Mouse (Mus musculus) neural tube, embryonic 13.5 days (tissue): ENCODE measurements around the gene Vsir. TPM values are rescaled to one million over a fixed set of nuclear protein-coding genes. Genes with fewer than 3 reads are reported as not detected.
A peak's percentile ranks its signal among the peaks of the same experiment; 100 is the strongest.

Experiments
- ATAC-seq: fragments of 200-750 bp; cut with Nextera tagmentation; 2 replicates; pipeline ENCODE4 v1.8.0; 2017; ENCODE audit warnings: low read depth, mild to moderate bottlenecking, moderate TSS enrichment, moderate library complexity
- H3K27ac ChIP-seq: fragments of 300-500 bp; sonication (generic); replicated peaks from 2 replicates; pipeline ENCODE4 v1.5.1; 2015; ENCODE audit warnings: moderate library complexity, mild to moderate bottlenecking, inconsistent platforms
- H3K27me3 ChIP-seq: fragments of 300-500 bp; sonication (generic); 2 replicates; pipeline ENCODE4 v1.6.1; 2015; ENCODE audit warnings: mild to moderate bottlenecking, inconsistent platforms
- H3K36me3 ChIP-seq: fragments of 300-500 bp; sonication (generic); 2 replicates; pipeline ENCODE4 v1.6.1; 2015; ENCODE audit warnings: mild to moderate bottlenecking, inconsistent platforms
- H3K4me1 ChIP-seq: fragments of 300-500 bp; sonication (generic); replicated peaks from 2 replicates; pipeline ENCODE4 v1.6.1; 2015; ENCODE audit warnings: inconsistent platforms
- H3K4me2 ChIP-seq: fragments of 300-500 bp; sonication (generic); 2 replicates; pipeline ENCODE4 v1.6.1; 2015; ENCODE audit warnings: inconsistent platforms, mild to moderate bottlenecking, moderate library complexity
- H3K4me3 ChIP-seq: fragments of 300-500 bp; sonication (generic); 2 replicates; pipeline ENCODE4 v1.5.1; 2015; ENCODE audit warnings: mild to moderate bottlenecking, inconsistent platforms
- H3K9ac ChIP-seq: fragments of 300-500 bp; sonication (generic); 2 replicates; pipeline ENCODE4 v1.6.1; 2015; ENCODE audit warnings: moderate library complexity, mild to moderate bottlenecking, inconsistent platforms
- H3K9me3 ChIP-seq: fragments of 300-500 bp; sonication (generic); 2 replicates; pipeline ENCODE4 v1.6.1; 2016; ENCODE audit warnings: inconsistent platforms
- WGBS: fragments of 180-500 bp; shearing (Covaris S2); methylation state at CpG from one replicate; pipeline ENCODE4 v1.1.7; 2015; 5-methylcytosine and 5-hydroxymethylcytosine counted together
- polyA plus RNA-seq: library from polyadenylated mRNA; unstranded; fragments of >200 nt; fragmentation: Nextera tagmentation; extraction: Ambion mirVana; gene quantifications from 2 replicates; pipeline ENCODE4 v1.2.1, GENCODE M21; 2015

Gene Vsir
- polyA plus RNA-seq, 1 experiment from 2014 or later = 3.0 TPM

- Histone ChIP-seq H3K4me3 (no peak overlapping the region), H3K36me3 (no peaks in the 10 kb centered on the region), H3K27ac (no peak overlapping the region), H3K4me1 (peaks cover 36% of the 10 kb centered on the region), H3K9me3 (no peaks in the 10 kb centered on the region), H3K9ac (no peak overlapping the region), H3K4me2 (no peak overlapping the region), H3K27me3 (no peaks in the 10 kb centered on the region)
- no peak for ATAC-seq
- WGBS = 85% methylated on average over 4 of the region's 4 CpGs
Observed at GRCm38 (mm10) chr10:60357441-60357840, 10.8 kb downstream of the Vsir start.

- H3K4me3 ChIP-seq = no peak overlapping the region
- ATAC-seq = no peak
- H3K9ac ChIP-seq = no peak overlapping the region
- 96% methylated on average over 14 of the region's 14 CpGs for WGBS
- H3K4me2 ChIP-seq = no peak overlapping the region
- H3K27me3 ChIP-seq = no peaks in the 10 kb centered on the region
- no peak overlapping the region for H3K27ac ChIP-seq
- H3K36me3 ChIP-seq = no peaks in the 10 kb centered on the region
- H3K9me3 ChIP-seq = no peaks in the 10 kb centered on the region
- peaks cover 40% of the 10 kb centered on the region for H3K4me1 ChIP-seq
Observed at GRCm38 (mm10) chr10:60357901-60358300, 11.2 kb downstream of the Vsir start.

GRCm38 (mm10) chr10:60358776-60359175 is 12.1 kb downstream of the Vsir start:
- Histone ChIP-seq H3K4me1 (peaks cover 36% of the 10 kb centered on the region), H3K4me3 (no peak overlapping the region)

GRCm38 (mm10) chr10:60361615-60362309 is 15.1 kb downstream of the Vsir start:
- ATAC-seq = no peak
- H3K9ac ChIP-seq = no peak overlapping the region
- H3K4me1 ChIP-seq = peaks cover 44% of the 10 kb centered on the region
- no peaks in the 10 kb centered on the region for H3K27me3 ChIP-seq
- peak overlapping the region; percentile 54; the same call in 1 of the 2 replicates for H3K27ac ChIP-seq
- H3K9me3 ChIP-seq = no peaks in the 10 kb centered on the region
- WGBS = 36% methylated on average over 12 of the region's 12 CpGs
- no peak overlapping the region for H3K4me2 ChIP-seq
- H3K4me3 ChIP-seq = no peak overlapping the region
- no peaks in the 10 kb centered on the region for H3K36me3 ChIP-seq

More at GRCm38 (mm10) chr10:60358776-60359175, 12.1 kb downstream of the Vsir start:
- Histone ChIP-seq H3K36me3 (no peaks in the 10 kb centered on the region), H3K9ac (no peak overlapping the region), H3K4me2 (no peak overlapping the region), H3K27ac (no peak overlapping the region), H3K27me3 (no peaks in the 10 kb centered on the region), H3K9me3 (no peaks in the 10 kb centered on the region)
- ATAC-seq = no peak
- 31% methylated on average over 4 of the region's 4 CpGs for WGBS

- no peak for ATAC-seq
- H3K27ac ChIP-seq = peak overlapping the region; percentile 54; the same call in 1 of the 2 replicates
- H3K4me1 ChIP-seq = peaks cover 43% of the 10 kb centered on the region
- H3K27me3 ChIP-seq = no peaks in the 10 kb centered on the region
- H3K9me3 ChIP-seq = no peaks in the 10 kb centered on the region
- H3K36me3 ChIP-seq = no peaks in the 10 kb centered on the region
- no peak overlapping the region for H3K4me2 ChIP-seq
- no peak overlapping the region for H3K4me3 ChIP-seq
- H3K9ac ChIP-seq = no peak overlapping the region
- 21% methylated on average over 2 of the region's 2 CpGs for WGBS
Observed at GRCm38 (mm10) chr10:60362310-60362628, 15.6 kb downstream of the Vsir start.

- Histone ChIP-seq H3K4me1 (peaks cover 39% of the 10 kb centered on the region), H3K4me2 (no peak overlapping the region), H3K36me3 (no peaks in the 10 kb centered on the region), H3K9ac (no peak overlapping the region), H3K4me3 (no peak overlapping the region), H3K27ac (no peak overlapping the region), H3K9me3 (no peaks in the 10 kb centered on the region), H3K27me3 (no peaks in the 10 kb centered on the region)
- no peak for ATAC-seq
- 66% methylated on average over 6 of the region's 6 CpGs for WGBS
Observed at GRCm38 (mm10) chr10:60363426-60363825, 16.8 kb downstream of the Vsir start.

GRCm38 (mm10) chr10:60367145-60367544 is 20.5 kb downstream of the Vsir start:
- Histone ChIP-seq H3K9me3 (no peaks in the 10 kb centered on the region), H3K36me3 (no peaks in the 10 kb centered on the region), H3K4me2 (no peak overlapping the region), H3K27me3 (no peaks in the 10 kb centered on the region), H3K4me3 (no peak overlapping the region), H3K27ac (no peak overlapping the region), H3K4me1 (peaks cover 26% of the 10 kb centered on the region), H3K9ac (no peak overlapping the region)
- WGBS = 93% methylated on average over 1 of the region's 2 CpGs
- no peak for ATAC-seq

- no peaks in the 10 kb centered on the region for H3K27me3 ChIP-seq
- H3K9me3 ChIP-seq = no peaks in the 10 kb centered on the region
- no peak overlapping the region for H3K4me2 ChIP-seq
- H3K4me3 ChIP-seq = no peak overlapping the region
- H3K36me3 ChIP-seq = no peaks in the 10 kb centered on the region
- no peak overlapping the region for H3K9ac ChIP-seq
- H3K4me1 ChIP-seq = peaks cover 19% of the 10 kb centered on the region
- WGBS = 83% methylated on average over 4 of the region's 4 CpGs
- no peak overlapping the region for H3K27ac ChIP-seq
- ATAC-seq = no peak
Observed at GRCm38 (mm10) chr10:60367904-60368303, 21.3 kb downstream of the Vsir start.

GRCm38 (mm10) chr10:60369405-60369804 is 22.8 kb downstream of the Vsir start:
- ATAC-seq = no peak
- WGBS = 88% methylated on average over 6 of the region's 6 CpGs

GRCm38 (mm10) chr10:60370098-60370497 is 23.4 kb downstream of the Vsir start:
- WGBS = 54% methylated on average over 2 of the region's 2 CpGs
- H3K27ac ChIP-seq = no peak overlapping the region
- ATAC-seq = no peak

More at GRCm38 (mm10) chr10:60369405-60369804, 22.8 kb downstream of the Vsir start:
- Histone ChIP-seq H3K4me1 (peaks cover 10% of the 10 kb centered on the region), H3K9me3 (no peaks in the 10 kb centered on the region), H3K27ac (no peak overlapping the region), H3K4me2 (no peak overlapping the region), H3K4me3 (no peak overlapping the region), H3K9ac (no peak overlapping the region), H3K36me3 (no peaks in the 10 kb centered on the region), H3K27me3 (no peaks in the 10 kb centered on the region)

GRCm38 (mm10) chr10:60370601-60371061 is 24.0 kb downstream of the Vsir start:
- no peaks in the 10 kb centered on the region for H3K27me3 ChIP-seq
- H3K9ac ChIP-seq = no peak overlapping the region
- no peaks in the 10 kb centered on the region for H3K9me3 ChIP-seq
- WGBS = 65% methylated on average over 5 of the region's 5 CpGs
- H3K4me2 ChIP-seq = no peak overlapping the region
- no peak overlapping the region for H3K27ac ChIP-seq
- H3K4me1 ChIP-seq = peaks cover 8% of the 10 kb centered on the region
- no peak overlapping the region for H3K4me3 ChIP-seq
- no peak for ATAC-seq
- H3K36me3 ChIP-seq = no peaks in the 10 kb centered on the region

More at GRCm38 (mm10) chr10:60370098-60370497, 23.4 kb downstream of the Vsir start:
- no peak overlapping the region for H3K4me2 ChIP-seq
- H3K9ac ChIP-seq = no peak overlapping the region
- H3K27me3 ChIP-seq = no peaks in the 10 kb centered on the region
- H3K4me3 ChIP-seq = no peak overlapping the region
- no peaks in the 10 kb centered on the region for H3K36me3 ChIP-seq
- H3K9me3 ChIP-seq = no peaks in the 10 kb centered on the region
- H3K4me1 ChIP-seq = peaks cover 8% of the 10 kb centered on the region

GRCm38 (mm10) chr10:60371596-60372386 is 25.1 kb downstream of the Vsir start:
- Histone ChIP-seq H3K4me3 (no peak overlapping the region), H3K4me2 (no peak overlapping the region), H3K36me3 (no peaks in the 10 kb centered on the region), H3K27me3 (no peaks in the 10 kb centered on the region), H3K4me1 (peaks cover 8% of the 10 kb centered on the region), H3K27ac (no peak overlapping the region), H3K9me3 (no peaks in the 10 kb centered on the region), H3K9ac (no peak overlapping the region)
- WGBS = 83% methylated on average over 5 of the region's 5 CpGs
- ATAC-seq = no peak
